Mouse (Mus musculus): ENCODE results near the gene Kctd5. TPM values are rescaled to one million over a fixed set of nuclear protein-coding genes. Genes with fewer than 3 reads are reported as not detected.

Kctd5 gene
- total RNA-seq, 2 experiments from 2014 or later = 19.1 to 20.1 TPM

DNA sequence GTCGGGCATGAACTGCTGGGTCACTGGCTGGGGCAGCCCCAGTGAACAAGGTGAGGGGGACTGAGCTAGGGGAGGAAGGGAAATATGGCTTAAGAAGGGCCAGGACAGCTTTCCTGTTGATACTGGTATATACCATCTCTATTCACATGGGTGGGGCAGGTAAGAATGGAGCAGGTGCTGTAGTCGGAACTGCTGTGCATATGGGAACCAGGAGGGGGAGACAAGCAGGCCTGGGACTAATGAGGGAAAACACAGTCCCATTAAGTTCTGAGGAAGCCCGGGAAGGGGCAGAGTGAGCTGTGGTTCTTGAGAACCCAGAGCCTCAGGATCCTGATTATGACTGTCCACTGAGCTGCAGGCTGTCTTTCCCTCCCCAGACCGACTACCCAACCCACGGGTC lies 28.8 kb downstream of the Kctd5 start:
- no peak for ATAC-seq (replicated peaks; ENCODE audit: poor library complexity, severe bottlenecking)

GRCm38 (mm10) chr17:24037844-24038243 lies 35.4 kb downstream of the Kctd5 start, which contains the start of gene Prss27:
Gene Prss27, plus strand, starts transcription at chr17:24038144.
- no peak for ATAC-seq (replicated peaks; ENCODE audit: poor library complexity, severe bottlenecking)

GRCm38 (mm10) chr17:24037360-24037759 lies 35.9 kb downstream of the Kctd5 start:
- peak; percentile 64 for ATAC-seq (replicated peaks; ENCODE audit: poor library complexity, severe bottlenecking)

GRCm38 (mm10) chr17:24036954-24037353 lies 36.3 kb downstream of the Kctd5 start:
- peak; percentile 43 for ATAC-seq (replicated peaks; ENCODE audit: poor library complexity, severe bottlenecking)

GRCm38 (mm10) chr17:24035087-24035486 lies 38.2 kb downstream of the Kctd5 start:
- ATAC-seq (replicated peaks; ENCODE audit: poor library complexity, severe bottlenecking) = no peak

- no peak for ATAC-seq (replicated peaks; ENCODE audit: poor library complexity, severe bottlenecking)
These were observed 42.7 kb downstream of the Kctd5 start for GRCm38 (mm10) chr17:24030551-24030950.

DNA sequence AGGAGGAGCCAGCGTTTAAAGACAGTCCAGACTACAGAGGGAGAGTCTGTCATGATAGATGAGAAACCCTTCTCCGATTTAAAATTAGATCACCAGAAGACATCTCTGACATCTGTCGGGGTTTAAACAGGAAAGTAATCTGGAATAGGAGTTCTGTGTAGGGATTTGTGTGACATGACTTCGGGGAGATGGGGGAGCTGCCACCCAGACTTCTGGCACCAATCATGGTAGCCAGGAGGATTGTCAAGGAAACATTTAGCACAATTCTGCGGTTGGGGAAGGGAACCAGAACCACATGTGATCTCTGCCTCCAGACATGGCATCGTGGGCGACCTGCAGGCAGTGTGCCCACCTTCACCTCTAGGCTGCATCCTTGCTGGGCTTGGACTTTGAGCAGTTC lies 43.8 kb downstream of the Kctd5 start:
- no peak for ATAC-seq (replicated peaks; ENCODE audit: poor library complexity, severe bottlenecking)

- ATAC-seq (replicated peaks; ENCODE audit: poor library complexity, severe bottlenecking) = no peak
These were observed 51.7 kb downstream of the Kctd5 start for GRCm38 (mm10) chr17:24021375-24022199.

DNA sequence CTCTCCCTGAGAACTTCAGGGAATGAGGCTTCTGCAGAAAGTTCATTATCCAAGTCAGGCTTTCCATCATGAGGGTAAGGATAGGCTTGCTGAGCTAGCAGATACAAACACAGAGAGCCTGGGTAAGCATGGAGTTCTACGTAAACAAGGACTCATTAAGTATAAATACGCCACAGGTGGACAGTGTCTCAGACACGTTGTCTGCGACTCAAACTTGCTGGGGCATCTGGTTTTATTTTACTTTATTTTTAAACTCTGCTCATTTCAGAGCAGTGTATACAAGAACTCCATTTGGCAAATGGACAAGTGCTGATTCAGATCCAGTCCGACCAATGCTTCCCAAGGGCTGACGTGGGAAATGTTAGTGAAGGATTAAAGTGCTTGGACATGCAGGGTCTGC lies 52.6 kb downstream of the Kctd5 start:
- no peak for ATAC-seq (replicated peaks; ENCODE audit: poor library complexity, severe bottlenecking)

DNA sequence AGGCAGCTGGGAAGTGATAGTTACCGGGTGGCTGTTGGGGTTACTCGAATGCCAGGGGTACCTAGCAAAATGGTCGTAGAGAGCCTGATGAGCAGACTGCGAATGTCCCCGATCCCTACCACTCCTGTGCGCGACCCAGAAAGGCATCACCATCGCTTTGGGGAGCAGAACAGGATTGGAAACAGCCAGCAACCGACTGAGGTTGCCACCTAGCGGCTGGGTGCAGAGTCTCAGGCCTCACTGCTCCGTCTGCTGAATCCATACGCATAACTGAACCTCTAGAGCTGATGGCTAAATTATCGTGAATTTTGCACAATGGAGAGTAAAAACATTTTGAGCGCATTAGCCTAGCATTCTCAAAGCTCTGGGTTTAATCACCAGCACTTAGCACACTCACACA lies 57.6 kb downstream of the Kctd5 start:
- ATAC-seq (replicated peaks; ENCODE audit: poor library complexity, severe bottlenecking) = peak; percentile 59

- ATAC-seq (replicated peaks; ENCODE audit: poor library complexity, severe bottlenecking) = no peak
These were observed 58.8 kb downstream of the Kctd5 start for GRCm38 (mm10) chr17:24014433-24014965.

- no peak for ATAC-seq (replicated peaks; ENCODE audit: poor library complexity, severe bottlenecking)
These were observed 60.4 kb downstream of the Kctd5 start for GRCm38 (mm10) chr17:24012921-24013320.

- ATAC-seq (replicated peaks; ENCODE audit: poor library complexity, severe bottlenecking) = no peak
These were observed 63.7 kb downstream of the Kctd5 start for GRCm38 (mm10) chr17:24009617-24010016.

DNA sequence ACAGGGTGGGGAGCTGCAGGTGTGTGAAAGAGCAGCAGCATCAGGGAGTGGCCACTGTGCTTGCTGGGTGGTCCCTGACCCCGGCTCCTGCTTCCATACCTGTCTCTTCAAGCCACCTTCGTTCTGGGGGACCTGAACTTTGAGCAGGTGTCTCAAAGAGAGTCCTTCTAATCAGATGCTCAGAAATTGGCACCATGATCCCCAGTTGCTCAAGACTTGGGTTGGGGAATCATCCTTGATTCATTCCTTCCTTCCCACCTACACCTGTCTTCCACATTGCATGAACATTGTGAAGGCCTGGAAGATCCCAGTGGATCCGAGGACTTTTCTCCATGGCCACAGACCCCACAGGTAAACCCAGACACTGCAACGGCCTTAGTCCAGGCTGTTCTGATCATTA lies 65.2 kb downstream of the Kctd5 start:
- ATAC-seq (replicated peaks; ENCODE audit: poor library complexity, severe bottlenecking) = no peak

DNA sequence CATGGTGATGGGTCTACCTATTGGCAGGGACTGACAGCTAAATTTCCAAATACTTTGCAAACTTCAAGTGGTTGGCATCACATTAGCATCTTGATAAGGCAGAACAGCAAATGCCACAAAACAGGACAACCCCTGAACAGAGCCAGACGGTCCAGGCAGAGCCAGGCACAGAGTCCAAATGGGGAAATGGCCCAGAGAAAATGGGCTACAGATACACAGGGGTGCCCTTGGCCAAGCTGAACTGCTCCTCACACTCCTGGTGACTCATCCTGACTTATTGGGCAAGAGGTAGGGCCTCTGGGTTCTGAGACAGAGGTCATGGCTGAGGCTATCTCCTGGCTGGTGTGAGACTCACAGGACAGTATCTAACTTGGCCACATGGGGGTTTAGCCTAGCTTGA lies 65.9 kb downstream of the Kctd5 start:
- ATAC-seq (replicated peaks; ENCODE audit: poor library complexity, severe bottlenecking) = peak; percentile 97

DNA sequence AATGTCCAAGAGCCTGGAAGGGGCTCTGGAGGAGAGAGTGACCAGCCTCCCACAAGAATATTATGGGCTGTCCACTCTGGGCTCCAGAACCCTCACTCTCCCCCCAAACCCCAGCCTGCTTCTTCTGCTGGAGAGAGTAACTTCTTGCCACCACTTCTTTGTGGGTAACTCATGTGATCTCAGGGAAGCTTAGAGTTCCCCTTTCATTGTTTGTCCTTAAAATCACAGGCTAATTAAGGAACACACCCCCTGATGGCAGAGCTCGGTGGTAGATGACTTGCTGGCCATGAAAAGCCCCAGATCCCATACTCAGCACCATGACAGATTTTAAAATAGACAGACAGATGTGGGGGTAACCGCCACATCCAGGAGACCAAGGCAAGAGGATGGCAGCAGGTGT lies 66.4 kb downstream of the Kctd5 start:
- peak; percentile 78 for ATAC-seq (replicated peaks; ENCODE audit: poor library complexity, severe bottlenecking)

DNA sequence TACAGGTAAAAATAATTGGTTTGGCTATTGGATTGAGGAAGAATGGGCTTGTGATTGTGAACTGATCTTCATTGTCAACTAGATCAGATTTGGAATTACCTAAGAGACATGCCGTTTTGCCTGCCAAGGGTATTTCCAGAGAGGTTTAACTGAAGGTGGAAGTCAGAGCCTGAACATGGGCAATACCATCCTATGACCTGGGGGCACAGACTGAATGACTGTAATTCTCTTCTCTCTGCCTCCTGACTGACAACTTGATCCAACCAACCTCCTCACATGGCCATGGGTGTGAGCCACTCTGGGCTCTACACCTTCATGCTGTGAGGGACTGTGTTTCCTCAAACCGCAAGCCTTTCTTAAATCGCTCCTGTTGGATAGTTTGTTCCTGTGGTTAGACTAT lies 68.2 kb downstream of the Kctd5 start:
- ATAC-seq (replicated peaks; ENCODE audit: poor library complexity, severe bottlenecking) = no peak

DNA sequence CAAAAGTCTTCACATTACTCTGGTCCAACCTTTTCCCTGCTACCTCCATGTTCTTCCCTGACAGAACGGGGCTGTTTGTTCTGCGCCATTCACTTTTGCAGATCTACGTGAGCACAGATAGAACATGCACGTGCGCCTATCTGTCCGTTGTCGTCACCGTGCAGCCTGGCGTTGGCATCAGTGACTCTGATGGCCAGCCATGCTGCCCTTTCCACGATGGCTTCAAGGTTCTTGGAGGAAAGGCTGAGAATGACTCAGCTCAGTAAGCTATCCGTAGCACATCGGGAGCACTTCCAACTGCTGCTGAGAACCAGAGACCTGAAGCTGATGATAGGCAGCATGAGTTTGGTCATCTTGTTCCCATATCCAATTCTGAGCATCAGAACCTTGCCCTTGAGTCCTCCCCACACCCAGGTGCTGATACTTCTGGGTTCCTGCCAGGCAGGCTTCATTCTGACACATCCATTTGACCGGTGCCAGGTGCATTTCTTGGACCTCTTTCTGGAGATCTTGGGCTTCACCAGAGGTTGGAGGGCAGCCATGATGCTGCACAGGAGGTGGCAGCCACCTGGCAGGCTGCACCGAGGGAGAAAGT lies 69.1 kb downstream of the Kctd5 start:
- no peak for ATAC-seq (replicated peaks; ENCODE audit: poor library complexity, severe bottlenecking)

DNA sequence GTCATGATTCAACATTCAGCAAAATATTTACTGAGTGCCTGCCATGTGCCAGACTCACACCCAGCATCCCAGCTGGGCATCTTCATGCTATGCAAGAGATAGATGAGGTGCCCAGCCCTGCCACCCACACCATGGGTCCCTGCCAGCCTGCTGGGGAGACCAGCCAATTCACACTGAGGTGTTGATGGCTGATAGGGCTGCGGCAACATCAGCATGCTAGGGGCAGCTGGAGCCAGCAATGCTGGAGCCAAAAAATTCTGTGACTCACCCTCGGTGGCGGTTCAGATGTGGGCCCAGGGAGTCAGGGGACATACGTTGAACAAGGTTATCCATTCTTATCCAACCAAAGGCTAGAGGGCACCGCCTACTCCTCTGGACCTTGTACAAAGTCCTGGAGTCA lies 72.9 kb downstream of the Kctd5 start:
- no peak for ATAC-seq (replicated peaks; ENCODE audit: poor library complexity, severe bottlenecking)

- ATAC-seq (replicated peaks; ENCODE audit: poor library complexity, severe bottlenecking) = peak; percentile 49
These were observed 74.9 kb downstream of the Kctd5 start for GRCm38 (mm10) chr17:23998383-23998782.

DNA sequence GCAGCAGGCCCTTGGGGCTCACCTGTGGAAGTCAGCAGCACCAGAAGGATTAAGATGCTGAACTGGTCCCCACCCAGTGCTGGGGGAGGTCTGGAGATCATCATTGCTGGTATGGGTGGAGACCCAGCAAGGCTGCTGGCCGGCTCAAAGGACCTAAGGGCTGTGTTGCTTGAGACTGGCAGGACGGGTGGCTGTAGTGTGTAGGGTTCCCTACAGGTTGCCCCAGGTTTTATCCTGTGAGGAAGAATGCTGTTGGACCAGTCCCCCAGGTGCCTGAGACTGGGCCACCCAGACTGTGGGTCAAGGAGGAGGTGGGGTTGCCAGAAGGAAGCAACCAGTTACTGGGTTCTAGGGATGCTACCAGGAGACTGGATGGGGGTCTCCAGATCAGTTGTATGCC lies 75.4 kb downstream of the Kctd5 start, which contains the start of gene Prss22:
TSS of gene Prss22 (minus strand) at position 200 of the 400 bp plus-strand sequence.
- no peak for ATAC-seq (replicated peaks; ENCODE audit: poor library complexity, severe bottlenecking)

All from granulocyte monocyte progenitor cell, adult 5-6 weeks (primary cell).